Mouse (Mus musculus) macrophage (primary cell): ENCODE measurements around the gene Thsd4. TPM values are rescaled to one million over a fixed set of nuclear protein-coding genes. Genes with fewer than 3 reads are reported as not detected.

Experiments
- H3K27ac ChIP-seq: fragments of 350-480 bp; formaldehyde crosslinking; 2 replicates; pipeline ENCODE4 v1.9.0; 2021
- H3K36me3 ChIP-seq: fragments of 350-480 bp; formaldehyde crosslinking; 2 replicates; pipeline ENCODE4 v1.9.0; 2021; ENCODE audit errors: inconsistent target
- H3K4me3 ChIP-seq: fragments of 350-480 bp; formaldehyde crosslinking; 2 replicates; pipeline ENCODE4 v1.9.0; 2021; ENCODE audit errors: inconsistent target
- H3K79me2 ChIP-seq: fragments of 350-480 bp; formaldehyde crosslinking; 2 replicates; pipeline ENCODE4 v1.9.0; 2021; ENCODE audit errors: inconsistent target
- WGBS: methylation state at CpG from one replicate; pipeline ENCODE4 v1.1.7; 2026; ENCODE audit warnings: inconsistent platforms; ENCODE audit not compliant: missing documents; 5-methylcytosine and 5-hydroxymethylcytosine counted together
- polyA plus RNA-seq: library from polyadenylated mRNA; stranded (reverse); fragments of 250-400 nt; gene quantifications from 3 replicates; pipeline ENCODE4 v1.2.4, GENCODE M21; 2018; ENCODE audit warnings: inconsistent platforms

The Thsd4 gene
- polyA plus RNA-seq, 1 experiment from 2014 or later, result not detected

- 39% methylated on average over 5 of the region's 5 CpGs for WGBS
- no peaks in the 10 kb centered on the region for H3K79me2 ChIP-seq
- H3K4me3 ChIP-seq, result no peak overlapping the region
- no peaks in the 10 kb centered on the region for H3K36me3 ChIP-seq
- H3K27ac ChIP-seq, result no peak overlapping the region
These were observed 361.0 kb downstream of the Thsd4 start for GRCm38 (mm10) chr9:60160855-60161254.

- Histone ChIP-seq H3K36me3 (no peaks in the 10 kb centered on the region), H3K4me3 (no peak overlapping the region), H3K27ac (no peak overlapping the region), H3K79me2 (no peaks in the 10 kb centered on the region)
- WGBS, result 88% methylated on average over 7 of the region's 7 CpGs
These were observed 361.7 kb downstream of the Thsd4 start for GRCm38 (mm10) chr9:60160194-60160593.

GRCm38 (mm10) chr9:60152990-60153389 is 368.9 kb downstream of the Thsd4 start:
- Histone ChIP-seq H3K4me3 (no peak overlapping the region), H3K36me3 (no peaks in the 10 kb centered on the region), H3K79me2 (no peaks in the 10 kb centered on the region), H3K27ac (no peak overlapping the region)
- WGBS, result no CpG with 5 or more reads among the region's 1 CpGs

- H3K36me3 ChIP-seq, result no peaks in the 10 kb centered on the region
- 89% methylated on average over 11 of the region's 11 CpGs for WGBS
- no peak overlapping the region for H3K27ac ChIP-seq
- no peak overlapping the region for H3K4me3 ChIP-seq
- H3K79me2 ChIP-seq, result no peaks in the 10 kb centered on the region
These were observed 369.8 kb downstream of the Thsd4 start for GRCm38 (mm10) chr9:60151897-60152627.

- Histone ChIP-seq H3K4me3 (no peak overlapping the region), H3K79me2 (no peaks in the 10 kb centered on the region), H3K27ac (no peak overlapping the region), H3K36me3 (no peaks in the 10 kb centered on the region)
- 100% methylated on average over 1 of the region's 1 CpGs for WGBS
These were observed 371.3 kb downstream of the Thsd4 start for GRCm38 (mm10) chr9:60150511-60150910.

GRCm38 (mm10) chr9:60148988-60149387 is 372.9 kb downstream of the Thsd4 start:
- H3K36me3 ChIP-seq, result no peaks in the 10 kb centered on the region
- 93% methylated on average over 7 of the region's 7 CpGs for WGBS
- H3K4me3 ChIP-seq, result no peak overlapping the region
- H3K79me2 ChIP-seq, result no peaks in the 10 kb centered on the region
- H3K27ac ChIP-seq, result no peak overlapping the region

GRCm38 (mm10) chr9:60147401-60147800 is 374.4 kb downstream of the Thsd4 start:
- no peaks in the 10 kb centered on the region for H3K79me2 ChIP-seq
- no peaks in the 10 kb centered on the region for H3K36me3 ChIP-seq
- no peak overlapping the region for H3K4me3 ChIP-seq
- WGBS, result 88% methylated on average over 4 of the region's 4 CpGs
- no peak overlapping the region for H3K27ac ChIP-seq

GRCm38 (mm10) chr9:60143816-60144215 is 378.0 kb downstream of the Thsd4 start:
- no peak overlapping the region for H3K4me3 ChIP-seq
- 96% methylated on average over 6 of the region's 6 CpGs for WGBS
- no peaks in the 10 kb centered on the region for H3K36me3 ChIP-seq
- no peaks in the 10 kb centered on the region for H3K79me2 ChIP-seq
- H3K27ac ChIP-seq, result no peak overlapping the region

GRCm38 (mm10) chr9:60141081-60141514 is 380.7 kb downstream of the Thsd4 start:
- WGBS, result 77% methylated on average over 7 of the region's 7 CpGs
- no peaks in the 10 kb centered on the region for H3K79me2 ChIP-seq
- no peak overlapping the region for H3K27ac ChIP-seq

GRCm38 (mm10) chr9:60140411-60140810 is 381.4 kb downstream of the Thsd4 start:
- WGBS, result 67% methylated on average over 6 of the region's 6 CpGs
- Histone ChIP-seq H3K79me2 (no peaks in the 10 kb centered on the region), H3K36me3 (no peaks in the 10 kb centered on the region), H3K4me3 (no peak overlapping the region), H3K27ac (no peak overlapping the region)

More at GRCm38 (mm10) chr9:60141081-60141514, 380.7 kb downstream of the Thsd4 start:
- H3K36me3 ChIP-seq, result no peaks in the 10 kb centered on the region
- no peak overlapping the region for H3K4me3 ChIP-seq

- H3K79me2 ChIP-seq, result no peaks in the 10 kb centered on the region
- 84% methylated on average over 10 of the region's 10 CpGs for WGBS
These were observed 382.4 kb downstream of the Thsd4 start for GRCm38 (mm10) chr9:60139446-60139845.

GRCm38 (mm10) chr9:60129235-60129991 is 392.4 kb downstream of the Thsd4 start:
- Histone ChIP-seq H3K27ac (no peak overlapping the region), H3K4me3 (no peak overlapping the region), H3K79me2 (no peaks in the 10 kb centered on the region), H3K36me3 (no peaks in the 10 kb centered on the region)
- 77% methylated on average over 6 of the region's 6 CpGs for WGBS

More at GRCm38 (mm10) chr9:60139446-60139845, 382.4 kb downstream of the Thsd4 start:
- Histone ChIP-seq H3K4me3 (no peak overlapping the region), H3K36me3 (no peaks in the 10 kb centered on the region), H3K27ac (no peak overlapping the region)

GRCm38 (mm10) chr9:60126961-60127360 is 394.9 kb downstream of the Thsd4 start:
- H3K36me3 ChIP-seq, result no peaks in the 10 kb centered on the region
- no peak overlapping the region for H3K27ac ChIP-seq
- no peak overlapping the region for H3K4me3 ChIP-seq
- 76% methylated on average over 5 of the region's 5 CpGs for WGBS
- no peaks in the 10 kb centered on the region for H3K79me2 ChIP-seq

GRCm38 (mm10) chr9:60124102-60124501 is 397.7 kb downstream of the Thsd4 start:
- Histone ChIP-seq H3K27ac (no peak overlapping the region), H3K36me3 (no peaks in the 10 kb centered on the region), H3K4me3 (no peak overlapping the region), H3K79me2 (no peaks in the 10 kb centered on the region)
- 91% methylated on average over 9 of the region's 9 CpGs for WGBS

- no peaks in the 10 kb centered on the region for H3K79me2 ChIP-seq
- H3K36me3 ChIP-seq, result no peaks in the 10 kb centered on the region
- 78% methylated on average over 1 of the region's 1 CpGs for WGBS
- no peak overlapping the region for H3K27ac ChIP-seq
- no peak overlapping the region for H3K4me3 ChIP-seq
These were observed 398.8 kb downstream of the Thsd4 start for GRCm38 (mm10) chr9:60123066-60123465.
